Comparison of ENCODE assay signal across 19 mouse cellular contexts in the genomic region with DNA sequence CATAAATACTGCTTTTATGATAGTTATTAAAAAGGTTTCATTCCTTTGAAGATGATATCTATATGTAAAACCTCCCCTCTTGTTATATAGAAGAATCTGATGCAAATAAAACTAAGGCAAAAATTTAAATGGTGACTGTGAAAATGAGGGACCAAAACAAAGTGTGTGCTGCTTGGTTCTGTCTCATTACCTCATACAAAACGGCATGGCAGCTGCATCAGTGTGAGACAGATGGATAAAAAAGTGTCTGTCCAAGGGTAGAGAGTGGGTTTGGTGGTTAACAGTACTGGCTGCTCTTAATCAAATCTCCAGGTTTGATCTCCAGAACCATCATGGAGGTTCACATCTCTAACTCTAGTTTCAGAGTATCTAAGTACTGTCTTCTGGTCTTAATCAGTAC.
DNase-seq lines count a peak whose midpoint lies in the region; ATAC-seq and TF ChIP-seq lines count a peak whose summit lies in the region.
"Had no signal": no experiment of that assay in that cellular context is flagged by ENCODE, and none has a peak within 500 bp of the region (broad histone marks: within the 10 kb centered on the region; RNA-seq: fewer than 3 reads in every experiment).

No protein-coding gene starts in this region.

- no peaks in the 10 kb centered on the region for H3K4me1 ChIP-seq in kidney, embryonic 15.5 days
- H3K4me1 ChIP-seq in intestine, embryonic 15.5 days (replicated peaks), result no peaks in the 10 kb centered on the region
- H3K4me1 ChIP-seq: hindbrain, embryonic 12.5 days; hindbrain, embryonic 15.5 days had no signal

- no peak overlapping the region for H3K9ac ChIP-seq in kidney, embryonic 15.5 days
- H3K9ac ChIP-seq in intestine, embryonic 15.5 days, result no peak overlapping the region
- H3K9ac ChIP-seq: forebrain, postnatal 0 days; hindbrain, embryonic 12.5 days; hindbrain, embryonic 15.5 days had no signal

- no peak overlapping the region for H3ac ChIP-seq in C2C12 (ENCODE audit: control insufficient read depth, insufficient read length, low read depth)

- no peak overlapping the region; the same call in 1 of the 2 replicates for H3K27ac ChIP-seq in kidney, embryonic 15.5 days
- no peak overlapping the region for H3K27ac ChIP-seq in intestine, embryonic 15.5 days
- H3K27ac ChIP-seq: gastrocnemius, adult 2 months; hindbrain, embryonic 12.5 days; hindbrain, embryonic 15.5 days had no signal

- no peaks in the 10 kb centered on the region for H3K27me3 ChIP-seq in kidney, embryonic 15.5 days
- no peaks in the 10 kb centered on the region for H3K27me3 ChIP-seq in C2C12 (ENCODE audit: control insufficient read depth, insufficient read depth, insufficient read length)
- no peaks in the 10 kb centered on the region for H3K27me3 ChIP-seq in intestine, embryonic 15.5 days (replicated peaks)
- H3K27me3 ChIP-seq: hindbrain, embryonic 12.5 days; hindbrain, embryonic 15.5 days had no signal

- ATAC-seq in kidney, embryonic 15.5 days (replicated peaks; ENCODE audit: low FRiP score), result peak; percentile 22; the same call in 1 of the 2 replicates
- ATAC-seq in intestine, embryonic 15.5 days, result peak; percentile 61; the same call in 1 of the 2 replicates
- no peak for ATAC-seq in CD4-positive, CD25-positive, alpha-beta regulatory T cell, adult 4 months
- ATAC-seq: forebrain, embryonic 14.5 days; forebrain, postnatal 0 days had no signal

- DNase-seq in kidney, adult 8-10 months, result no peak
- no peak for DNase-seq in lung, postnatal 4 days
- DNase-seq: adrenal gland, adult 2 months; adrenal gland, postnatal 14 days; cerebellum, adult 11-12 months; cerebellum, adult 9-10 months; cerebellum, postnatal 14 days; forebrain, postnatal 0 days; gastrocnemius, adult 2 months; gastrocnemius, postnatal 14 days; heart, adult 11 months had no signal

- no peak for TF ChIP-seq CTCF in C2C12 (IDR thresholded peaks at IDR 0.05; ENCODE audit: control insufficient read depth, insufficient read depth, insufficient read length)

- no peaks in the 10 kb centered on the region; the same call in 1 of the 2 replicates for H3K9me3 ChIP-seq in kidney, embryonic 15.5 days (replicated peaks)
- no peaks in the 10 kb centered on the region for H3K9me3 ChIP-seq in intestine, embryonic 15.5 days
- H3K9me3 ChIP-seq: hindbrain, embryonic 12.5 days; hindbrain, embryonic 15.5 days had no signal

- no peak overlapping the region for H3K4me2 ChIP-seq in kidney, embryonic 15.5 days
- H3K4me2 ChIP-seq in intestine, embryonic 15.5 days (replicated peaks), result no peak overlapping the region
- H3K4me2 ChIP-seq: heart, embryonic 11.5 days; hindbrain, embryonic 12.5 days; hindbrain, embryonic 15.5 days had no signal

- H3K36me3 ChIP-seq in kidney, embryonic 15.5 days, result no peaks in the 10 kb centered on the region
- H3K36me3 ChIP-seq in C2C12 (ENCODE audit: control insufficient read depth, insufficient read depth), result no peaks in the 10 kb centered on the region
- H3K36me3 ChIP-seq in intestine, embryonic 15.5 days, result no peaks in the 10 kb centered on the region
- H3K36me3 ChIP-seq: hindbrain, embryonic 12.5 days; hindbrain, embryonic 15.5 days had no signal

- no peaks in the 10 kb centered on the region for H3K79me3 ChIP-seq in C2C12 (ENCODE audit: low read depth)

- H3K4me3 ChIP-seq in kidney, embryonic 15.5 days (replicated peaks), result no peak overlapping the region
- H3K4me3 ChIP-seq in C2C12 (ENCODE audit: insufficient read depth, poor library complexity, severe bottlenecking), result no peak overlapping the region
- no peak overlapping the region for H3K4me3 ChIP-seq in intestine, embryonic 15.5 days (replicated peaks)
- H3K4me3 ChIP-seq: gastrocnemius, adult 2 months; hindbrain, embryonic 12.5 days; hindbrain, embryonic 15.5 days had no signal

- WGBS in kidney, embryonic 15.5 days, result 55% methylated on average over 1 of the region's 1 CpGs
- WGBS in intestine, embryonic 15.5 days, result 51% methylated on average over 1 of the region's 1 CpGs

- H3K79me2 ChIP-seq in C2C12 (ENCODE audit: control insufficient read depth, insufficient read depth), result no peaks in the 10 kb centered on the region

TF ChIP-seq in C2C12, 6 proteins besides CTCF, POLR2A, EP300 and RAD21:
- TF ChIP-seq MYOD1 (IDR thresholded peaks at IDR 0.05; ENCODE audit: control insufficient read depth, insufficient read length, low read depth), result peak; percentile 4
- no peak for TF ChIP-seq CEBPB (IDR thresholded peaks at IDR 0.05; ENCODE audit: low read depth)
